9 mouse cellular contexts compared by ENCODE assay signal in genomic region chr13:118716265-118716664, GRCm38 (mm10). TPM values are rescaled to one million over a fixed set of nuclear protein-coding genes. Genes with fewer than 3 reads are reported as not detected.
DNase-seq lines count a peak whose midpoint lies in the region; ATAC-seq lines count a peak whose summit lies in the region.
"Had no signal": no experiment of that assay in that cellular context is flagged by ENCODE, and none has a peak within 500 bp of the region (broad histone marks: within the 10 kb centered on the region; RNA-seq: fewer than 3 reads in every experiment).

No protein-coding gene starts in this region.

- ATAC-seq in kidney, embryonic 16.5 days (ENCODE audit: low FRiP score, low TSS enrichment) = no peak
- 0 out of 2 replicates have a peak, but pooled peaks have one; percentile 21 for ATAC-seq in hindbrain, embryonic 16.5 days
- ATAC-seq in neural tube, embryonic 11.5 days (ENCODE audit: insufficient read depth, low FRiP score, low TSS enrichment) = no peak
- no peak for ATAC-seq in monocyte, adult 5-6 weeks (replicated peaks; ENCODE audit: insufficient number of reproducible peaks, low FRiP score, low TSS enrichment, poor library complexity, severe bottlenecking)

- peaks cover 12% of the 10 kb centered on the region for H3K4me1 ChIP-seq in kidney, embryonic 16.5 days (ENCODE audit: insufficient read depth, low read length)
- peaks cover 42% of the 10 kb centered on the region for H3K4me1 ChIP-seq in embryonic facial prominence, embryonic 10.5 days
- H3K4me1 ChIP-seq in hindbrain, embryonic 16.5 days (ENCODE audit: control insufficient read depth, insufficient read depth, low read depth, low read length) = peaks cover 20% of the 10 kb centered on the region
- peaks cover 8% of the 10 kb centered on the region for H3K4me1 ChIP-seq in neural tube, embryonic 11.5 days (ENCODE audit: control insufficient read depth, insufficient read depth, low read length)

- peaks cover 3% of the 10 kb centered on the region; the same call in 1 of the 2 replicates for H3K27me3 ChIP-seq in kidney, embryonic 16.5 days (ENCODE audit: insufficient read depth, low read length)
- peaks cover 18% of the 10 kb centered on the region for H3K27me3 ChIP-seq in embryonic facial prominence, embryonic 10.5 days (replicated peaks; ENCODE audit: low read depth, poor library complexity, severe bottlenecking)
- H3K27me3 ChIP-seq in hindbrain, embryonic 16.5 days (replicated peaks; ENCODE audit: control insufficient read depth, insufficient read depth, low read length) = peaks cover 3% of the 10 kb centered on the region
- peaks cover 10% of the 10 kb centered on the region; the same call in 1 of the 2 replicates for H3K27me3 ChIP-seq in neural tube, embryonic 11.5 days (ENCODE audit: control insufficient read depth, insufficient read depth, low read length)

- no peaks in the 10 kb centered on the region for H3K9me3 ChIP-seq in kidney, embryonic 16.5 days (ENCODE audit: low read length)
- no peaks in the 10 kb centered on the region for H3K9me3 ChIP-seq in embryonic facial prominence, embryonic 10.5 days
- no peaks in the 10 kb centered on the region for H3K9me3 ChIP-seq in hindbrain, embryonic 16.5 days (ENCODE audit: control insufficient read depth, low read length)
- H3K9me3 ChIP-seq in neural tube, embryonic 11.5 days (ENCODE audit: control insufficient read depth, low read length) = no peaks in the 10 kb centered on the region

- peak overlapping the region; percentile 23; the same call in 1 of the 2 replicates for H3K9ac ChIP-seq in kidney, embryonic 16.5 days (replicated peaks; ENCODE audit: low read length)
- no peak overlapping the region for H3K9ac ChIP-seq in hindbrain, embryonic 16.5 days (ENCODE audit: low read depth, low read length)
- no peak overlapping the region for H3K9ac ChIP-seq in neural tube, embryonic 11.5 days (ENCODE audit: low read length)

- H3K4me3 ChIP-seq in kidney, embryonic 16.5 days (ENCODE audit: low read length) = peak overlapping the region; percentile 59
- peak overlapping the region; percentile 71 for H3K4me3 ChIP-seq in embryonic facial prominence, embryonic 10.5 days
- peak overlapping the region; percentile 57 for H3K4me3 ChIP-seq in hindbrain, embryonic 16.5 days (ENCODE audit: low read length)
- H3K4me3 ChIP-seq in neural tube, embryonic 11.5 days (ENCODE audit: low read depth, low read length) = no peak overlapping the region

- peak overlapping the region; percentile 85 for H3K4me2 ChIP-seq in kidney, embryonic 16.5 days (replicated peaks; ENCODE audit: low read depth, low read length)
- H3K4me2 ChIP-seq in hindbrain, embryonic 16.5 days (ENCODE audit: low read length) = peak overlapping the region; percentile 95
- H3K4me2 ChIP-seq in neural tube, embryonic 11.5 days (ENCODE audit: low read depth) = peak overlapping the region; percentile 88; the same call in 1 of the 2 replicates

- no peaks in the 10 kb centered on the region for H3K36me3 ChIP-seq in kidney, embryonic 16.5 days (ENCODE audit: insufficient read depth, low read length)
- H3K36me3 ChIP-seq in embryonic facial prominence, embryonic 10.5 days (replicated peaks) = no peaks in the 10 kb centered on the region
- no peaks in the 10 kb centered on the region for H3K36me3 ChIP-seq in hindbrain, embryonic 16.5 days (ENCODE audit: control insufficient read depth, insufficient read depth, low read length)
- no peaks in the 10 kb centered on the region for H3K36me3 ChIP-seq in neural tube, embryonic 11.5 days (ENCODE audit: control insufficient read depth, insufficient read depth, low read length)

- no peak for DNase-seq in kidney, adult 18-20 months
- peak; percentile 29 for DNase-seq in embryonic facial prominence, embryonic 10.5 days (ENCODE audit: low spot score)
- DNase-seq in neural tube, embryonic 11.5 days (ENCODE audit: low spot score) = no peak
- no peak for DNase-seq in testis, postnatal 14 days (ENCODE audit: low spot score)
- DNase-seq in layer of hippocampus, adult 11-12 months (ENCODE audit: low spot score) = no peak
- DNase-seq: cerebellum, adult 18-20 months had no signal

- H3K27ac ChIP-seq in kidney, embryonic 16.5 days (ENCODE audit: low read length) = no peak overlapping the region
- H3K27ac ChIP-seq in embryonic facial prominence, embryonic 10.5 days (replicated peaks) = peak overlapping the region; percentile 87
- H3K27ac ChIP-seq in hindbrain, embryonic 16.5 days (ENCODE audit: low read depth, low read length) = no peak overlapping the region
- no peak overlapping the region for H3K27ac ChIP-seq in neural tube, embryonic 11.5 days (ENCODE audit: low read depth, low read length)

- WGBS in kidney, embryonic 16.5 days = 7% methylated on average over 8 of the region's 8 CpGs
- WGBS in embryonic facial prominence, embryonic 10.5 days = 8% methylated on average over 8 of the region's 8 CpGs
- WGBS in hindbrain, embryonic 16.5 days = 7% methylated on average over 8 of the region's 8 CpGs
- 10% methylated on average over 8 of the region's 8 CpGs for WGBS in neural tube, embryonic 11.5 days

RNA-seq across cellular contexts. Expression of gene Fgf10, which starts 46.7 kb away (rescaled TPM):
- 4.3 and 5.4 TPM in 2 replicates for polyA plus RNA-seq in kidney, embryonic 16.5 days (2015; fragmentation: Nextera tagmentation; extraction: Ambion mirVana)
- 8.0 and 8.6 TPM in 2 replicates for polyA plus RNA-seq in embryonic facial prominence, embryonic 10.5 days (2016; fragmentation: Nextera tagmentation; extraction: Ambion mirVana)
- 2.6 and 3.3 TPM in 2 replicates for polyA plus RNA-seq in hindbrain, embryonic 16.5 days (2015; fragmentation: Nextera tagmentation; extraction: Ambion mirVana)
- polyA plus RNA-seq in neural tube, embryonic 11.5 days (2014; fragmentation: Nextera tagmentation; extraction: Ambion mirVana) = 1.6 and 2.1 TPM in 2 replicates
- not detected in 3 replicates for total RNA-seq in monocyte, adult 5-6 weeks (2017)
